Mouse (Mus musculus) kidney, adult 11 months (tissue): Measurements from ENCODE around the gene Cdk19.
A peak's percentile ranks its signal among the peaks of the same experiment; 100 is the strongest.
"Not testable (repeated sequence)": the region's sequence is repeated elsewhere in the genome, so short reads cannot be mapped to it uniquely, and the experiment has no call there.

Experiments used
- DNase-seq: peaks from one replicate; pipeline ENCODE4 v3.0.0; 2022

The Cdk19 gene

GRCm38 (mm10) chr10:40398842-40399241 lies 59.5 kb downstream of the Cdk19 start:
- DNase-seq: no peak

GRCm38 (mm10) chr10:40399328-40399727 lies 60.0 kb downstream of the Cdk19 start:
- no peak for DNase-seq

GRCm38 (mm10) chr10:40400293-40400692 lies 60.9 kb downstream of the Cdk19 start:
- DNase-seq: no peak

GRCm38 (mm10) chr10:40406655-40407054 lies 67.3 kb downstream of the Cdk19 start:
- DNase-seq: no peak

- DNase-seq: no peak
These were observed 70.0 kb downstream of the Cdk19 start for GRCm38 (mm10) chr10:40409336-40409735.

GRCm38 (mm10) chr10:40411370-40411769 lies 72.0 kb downstream of the Cdk19 start:
- no peak for DNase-seq

- peak; percentile 67 for DNase-seq
These were observed 77.6 kb downstream of the Cdk19 start for GRCm38 (mm10) chr10:40416944-40417343.

- no peak for DNase-seq
These were observed 80.5 kb downstream of the Cdk19 start for GRCm38 (mm10) chr10:40419841-40420240.

GRCm38 (mm10) chr10:40420703-40421102 lies 81.3 kb downstream of the Cdk19 start:
- DNase-seq: peak; percentile 17

- DNase-seq: no peak
These were observed 82.4 kb downstream of the Cdk19 start for GRCm38 (mm10) chr10:40421724-40422123.

GRCm38 (mm10) chr10:40422696-40423095 lies 83.3 kb downstream of the Cdk19 start:
- DNase-seq: no peak

- DNase-seq: not testable (repeated sequence)
These were observed 85.1 kb downstream of the Cdk19 start for GRCm38 (mm10) chr10:40424428-40424827.

- DNase-seq: peak; percentile 7
These were observed 86.1 kb downstream of the Cdk19 start for GRCm38 (mm10) chr10:40425243-40426095.

- DNase-seq: peak; percentile 17
These were observed 86.7 kb downstream of the Cdk19 start for GRCm38 (mm10) chr10:40426096-40426450.

- DNase-seq: no peak
These were observed 89.3 kb downstream of the Cdk19 start for GRCm38 (mm10) chr10:40428633-40429032.

- no peak for DNase-seq
These were observed 89.7 kb downstream of the Cdk19 start for GRCm38 (mm10) chr10:40429081-40429480.

GRCm38 (mm10) chr10:40430209-40430608 lies 90.8 kb downstream of the Cdk19 start:
- DNase-seq: no peak

- DNase-seq: no peak
These were observed 92.6 kb downstream of the Cdk19 start for GRCm38 (mm10) chr10:40431957-40432356.

- no peak for DNase-seq
These were observed 93.0 kb downstream of the Cdk19 start for GRCm38 (mm10) chr10:40432375-40432774.

- no peak for DNase-seq
These were observed 96.0 kb downstream of the Cdk19 start for GRCm38 (mm10) chr10:40435402-40435801.

- DNase-seq: no peak
These were observed 97.8 kb downstream of the Cdk19 start for GRCm38 (mm10) chr10:40437117-40437516.

- DNase-seq: no peak
These were observed 101.4 kb downstream of the Cdk19 start for GRCm38 (mm10) chr10:40440740-40441139.

- no peak for DNase-seq
These were observed 102.7 kb downstream of the Cdk19 start for GRCm38 (mm10) chr10:40442076-40442475.

- no peak for DNase-seq
These were observed 104.0 kb downstream of the Cdk19 start for GRCm38 (mm10) chr10:40443371-40443770.

- DNase-seq: no peak
These were observed 104.5 kb downstream of the Cdk19 start for GRCm38 (mm10) chr10:40443806-40444357.
